Mouse (Mus musculus): ENCODE measurements around the gene Atp6v0d1. TPM values are rescaled to one million over a fixed set of nuclear protein-coding genes. Genes with fewer than 3 reads are reported as not detected.

The Atp6v0d1 gene
- polyA plus RNA-seq, 1 experiment from 2014 or later, result 50.2 TPM

DNA sequence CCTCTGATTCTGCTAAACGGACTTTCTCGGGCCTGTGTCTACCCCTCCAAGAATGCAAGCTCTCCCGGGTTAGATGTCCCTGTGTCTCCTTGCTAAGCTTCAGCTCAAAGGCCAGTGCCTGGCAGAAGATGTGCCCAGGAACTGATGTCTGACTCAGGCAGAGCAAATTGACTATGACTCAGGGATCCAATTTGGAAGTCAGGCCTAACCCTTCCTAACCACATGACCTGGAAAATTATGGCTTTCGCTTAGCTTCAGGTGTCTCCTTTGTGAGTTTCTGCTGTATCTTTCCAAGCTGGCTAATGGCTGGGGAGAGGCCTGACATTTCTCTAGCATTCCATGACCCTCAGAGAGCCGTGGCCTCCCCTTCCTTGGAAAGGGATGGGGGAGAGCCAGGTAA, 35.5 kb upstream of the Atp6v0d1 start:
- H3K27me3 ChIP-seq (ENCODE audit: insufficient read depth, low read length), result no peaks in the 10 kb centered on the region
- no peak overlapping the region for H3K4me3 ChIP-seq (ENCODE audit: low read depth, low read length)
- H3K9me3 ChIP-seq (ENCODE audit: low read length), result no peaks in the 10 kb centered on the region
- peaks cover 18% of the 10 kb centered on the region for H3K4me1 ChIP-seq (ENCODE audit: insufficient read depth)
- H3K36me3 ChIP-seq (replicated peaks; ENCODE audit: insufficient read depth, low read length), result no peaks in the 10 kb centered on the region
- TF ChIP-seq CTCF (IDR thresholded peaks at IDR 0.05; ENCODE audit: low read depth), result no peak
- TF ChIP-seq EP300 (IDR thresholded peaks at IDR 0.05; ENCODE audit: low read depth), result no peak
- WGBS (ENCODE audit: insufficient replicate concordance), result 70% methylated on average over 5 of the region's 5 CpGs
- H3K27ac ChIP-seq (ENCODE audit: low read depth), result no peak overlapping the region
- DNase-seq (no peak), ATAC-seq (no peak)
- H3K9ac ChIP-seq (replicated peaks), result no peak overlapping the region
- no peak overlapping the region for H3K4me2 ChIP-seq (ENCODE audit: low read depth, low read length)

DNA sequence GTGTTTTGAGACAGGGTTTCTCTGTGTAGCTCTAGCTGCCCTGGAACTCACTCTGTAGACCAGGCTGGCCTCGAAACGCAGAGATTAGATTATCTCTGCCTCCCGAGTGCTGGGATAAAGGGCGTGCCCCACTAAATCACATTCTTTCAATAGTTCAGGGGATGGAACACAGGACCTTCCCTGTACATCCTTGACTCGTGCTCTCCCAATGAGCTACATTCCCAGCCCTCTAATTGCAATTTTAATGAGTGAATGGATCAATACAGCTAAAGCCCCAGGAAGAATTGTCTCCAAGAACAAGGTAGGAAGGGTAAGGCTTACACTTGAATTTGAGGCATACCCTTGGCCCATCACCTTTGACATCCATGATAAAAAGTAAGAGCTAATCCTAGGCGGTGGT, 32.9 kb upstream of the Atp6v0d1 start:
- DNase-seq, result no peak
- Histone ChIP-seq H3K9me3 (ENCODE audit: low read length) (no peaks in the 10 kb centered on the region), H3K4me3 (ENCODE audit: low read depth, low read length) (no peak overlapping the region), H3K36me3 (replicated peaks; ENCODE audit: insufficient read depth, low read length) (no peaks in the 10 kb centered on the region), H3K4me2 (ENCODE audit: low read depth, low read length) (no peak overlapping the region), H3K27ac (ENCODE audit: low read depth) (no peak overlapping the region), H3K4me1 (ENCODE audit: insufficient read depth) (peaks cover 16% of the 10 kb centered on the region), H3K27me3 (ENCODE audit: insufficient read depth, low read length) (no peaks in the 10 kb centered on the region), H3K9ac (replicated peaks) (no peak overlapping the region)
- ATAC-seq, result no peak
- 58% methylated on average over 6 of the region's 6 CpGs for WGBS (ENCODE audit: insufficient replicate concordance)
- TF ChIP-seq CTCF (IDR thresholded peaks at IDR 0.05; ENCODE audit: low read depth), result no peak

DNA sequence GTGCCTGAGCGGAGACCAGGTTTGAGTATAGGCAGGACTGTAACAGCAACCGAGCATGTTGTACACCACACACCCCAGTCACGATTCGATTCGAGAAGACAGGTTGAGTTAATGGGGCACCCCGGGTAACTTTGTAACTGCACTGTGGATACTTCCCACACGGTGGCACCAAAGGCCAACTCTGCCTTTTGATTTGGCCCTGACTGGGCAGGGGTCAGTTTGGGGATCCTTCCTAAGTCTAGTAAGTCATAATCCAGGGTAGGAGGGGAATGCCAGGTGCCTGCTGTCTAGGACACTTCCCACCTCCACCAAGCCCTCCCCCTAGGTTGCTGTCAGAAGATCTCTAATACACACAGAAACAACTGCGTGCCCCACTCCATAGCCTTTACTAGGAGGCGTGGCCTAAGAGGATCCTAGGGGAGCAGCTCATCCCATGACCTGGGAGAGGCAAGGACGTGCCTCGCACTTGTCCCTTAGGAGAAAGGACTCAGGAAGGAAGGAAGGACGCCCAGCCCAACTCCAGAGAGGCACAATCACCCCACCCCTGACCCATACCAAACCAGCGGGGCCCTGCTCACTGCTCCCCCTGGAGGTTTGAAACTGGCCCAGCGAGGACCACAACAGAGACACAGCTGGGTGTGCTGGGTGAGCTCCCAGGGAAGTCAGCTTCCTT, 30.7 kb upstream of the Atp6v0d1 start:
- H3K4me3 ChIP-seq (ENCODE audit: low read depth, low read length), result peak overlapping the region; percentile 38
- peaks cover 16% of the 10 kb centered on the region for H3K4me1 ChIP-seq (ENCODE audit: insufficient read depth)
- peak overlapping the region; percentile 77 for H3K4me2 ChIP-seq (ENCODE audit: low read depth, low read length)
- H3K36me3 ChIP-seq (replicated peaks; ENCODE audit: insufficient read depth, low read length), result no peaks in the 10 kb centered on the region
- peak; percentile 79 for DNase-seq
- peak; percentile 85 for ATAC-seq
- 5% methylated on average over 14 of the region's 14 CpGs for WGBS (ENCODE audit: insufficient replicate concordance)
- H3K27me3 ChIP-seq (ENCODE audit: insufficient read depth, low read length), result no peaks in the 10 kb centered on the region
- no peaks in the 10 kb centered on the region for H3K9me3 ChIP-seq (ENCODE audit: low read length)
- no peak overlapping the region for H3K27ac ChIP-seq (ENCODE audit: low read depth)
- no peak overlapping the region; the same call in 1 of the 2 replicates for H3K9ac ChIP-seq (replicated peaks)
- TF ChIP-seq CTCF (IDR thresholded peaks at IDR 0.05; ENCODE audit: low read depth) (peak; percentile 87), EP300 (IDR thresholded peaks at IDR 0.05; ENCODE audit: low read depth) (no peak)

DNA sequence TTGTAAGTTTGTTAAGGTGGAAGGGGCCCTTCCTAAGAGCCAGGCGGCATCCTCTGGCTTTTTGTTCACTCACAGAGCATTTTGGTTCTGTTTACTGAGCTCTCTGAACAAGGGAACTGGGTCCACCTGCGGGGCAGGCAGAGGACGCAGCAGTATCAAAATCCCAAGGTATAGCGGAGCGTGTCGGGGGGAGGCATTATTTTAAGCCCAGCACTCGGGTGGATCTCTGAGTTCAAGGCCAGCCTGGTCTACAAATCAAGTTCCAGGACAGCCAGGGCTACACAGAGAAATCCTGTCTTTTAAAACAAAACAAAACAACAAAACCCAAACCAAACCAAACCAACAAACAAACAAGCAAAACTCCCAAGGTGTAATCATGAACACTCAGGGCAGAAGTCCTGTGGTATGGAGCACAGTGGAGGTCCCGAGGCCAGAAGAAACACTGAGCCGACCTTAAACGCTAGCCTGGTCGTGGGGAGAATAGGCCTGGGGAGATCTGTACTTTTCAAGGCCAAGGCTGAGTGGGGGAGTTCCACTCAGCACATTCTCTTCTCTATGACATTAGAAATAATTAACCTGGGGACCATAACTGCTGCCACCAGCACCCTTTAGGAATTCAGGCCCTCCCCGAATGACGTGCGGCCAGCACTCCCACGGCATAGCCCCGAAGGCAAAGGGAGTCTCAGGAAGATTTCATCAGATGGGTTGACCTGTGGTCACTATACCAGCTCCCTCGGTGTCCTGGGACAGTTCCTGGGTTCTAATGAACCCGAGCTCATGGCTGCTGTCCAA, 28.8 kb upstream of the Atp6v0d1 start:
- H3K36me3 ChIP-seq (replicated peaks; ENCODE audit: insufficient read depth, low read length), result no peaks in the 10 kb centered on the region
- H3K4me2 ChIP-seq (ENCODE audit: low read depth, low read length), result no peak overlapping the region
- no peak overlapping the region for H3K4me3 ChIP-seq (ENCODE audit: low read depth, low read length)
- no peak overlapping the region for H3K27ac ChIP-seq (ENCODE audit: low read depth)
- H3K4me1 ChIP-seq (ENCODE audit: insufficient read depth), result peaks cover 16% of the 10 kb centered on the region
- ATAC-seq (peak; percentile 45; the same call in 1 of the 2 replicates), DNase-seq (peak; percentile 30)
- H3K9me3 ChIP-seq (ENCODE audit: low read length), result no peaks in the 10 kb centered on the region
- 58% methylated on average over 18 of the region's 18 CpGs for WGBS (ENCODE audit: insufficient replicate concordance)
- no peaks in the 10 kb centered on the region for H3K27me3 ChIP-seq (ENCODE audit: insufficient read depth, low read length)
- no peak overlapping the region for H3K9ac ChIP-seq (replicated peaks)
- TF ChIP-seq CTCF (IDR thresholded peaks at IDR 0.05; ENCODE audit: low read depth), result no peak
- no peak for TF ChIP-seq EP300 (IDR thresholded peaks at IDR 0.05; ENCODE audit: low read depth)

GRCm38 (mm10) chr8:105593859-105594258, 28.0 kb upstream of the Atp6v0d1 start:
- H3K4me3 ChIP-seq (ENCODE audit: low read depth, low read length), result no peak overlapping the region
- no peak for TF ChIP-seq EP300 (IDR thresholded peaks at IDR 0.05; ENCODE audit: low read depth)
- TF ChIP-seq CTCF (IDR thresholded peaks at IDR 0.05; ENCODE audit: low read depth), result no peak
- H3K9ac ChIP-seq (replicated peaks), result no peak overlapping the region
- 39% methylated on average over 15 of the region's 15 CpGs for WGBS (ENCODE audit: insufficient replicate concordance)
- peaks cover 16% of the 10 kb centered on the region for H3K4me1 ChIP-seq (ENCODE audit: insufficient read depth)
- ATAC-seq, result no peak
- no peak overlapping the region for H3K27ac ChIP-seq (ENCODE audit: low read depth)
- H3K4me2 ChIP-seq (ENCODE audit: low read depth, low read length), result no peak overlapping the region
- H3K27me3 ChIP-seq (ENCODE audit: insufficient read depth, low read length), result no peaks in the 10 kb centered on the region
- no peaks in the 10 kb centered on the region for H3K36me3 ChIP-seq (replicated peaks; ENCODE audit: insufficient read depth, low read length)
- H3K9me3 ChIP-seq (ENCODE audit: low read length), result no peaks in the 10 kb centered on the region
- DNase-seq, result no peak

DNA sequence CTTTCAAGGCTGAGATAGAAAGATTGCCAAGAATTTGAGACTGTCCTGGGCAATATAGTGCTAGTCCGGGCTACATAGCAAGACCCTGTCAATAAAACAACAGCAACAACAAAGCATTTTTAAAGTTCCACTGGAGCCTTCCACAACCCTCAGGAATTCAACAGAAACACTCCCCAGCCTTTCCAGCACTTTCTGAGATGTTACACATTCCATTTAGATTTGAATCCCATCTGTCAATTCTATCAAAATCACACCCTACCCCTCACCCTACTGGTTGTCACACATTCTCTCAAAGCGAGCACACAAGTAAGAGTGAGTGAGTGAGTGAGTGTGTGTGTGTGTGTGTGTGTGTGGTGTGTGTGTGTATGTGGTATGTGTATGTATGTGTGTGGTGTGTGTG, 26.6 kb upstream of the Atp6v0d1 start:
- H3K4me2 ChIP-seq (ENCODE audit: low read depth, low read length), result no peak overlapping the region
- H3K4me1 ChIP-seq (ENCODE audit: insufficient read depth), result peaks cover 16% of the 10 kb centered on the region
- H3K27me3 ChIP-seq (ENCODE audit: insufficient read depth, low read length), result no peaks in the 10 kb centered on the region
- no peak for TF ChIP-seq CTCF (IDR thresholded peaks at IDR 0.05; ENCODE audit: low read depth)
- no peak for TF ChIP-seq EP300 (IDR thresholded peaks at IDR 0.05; ENCODE audit: low read depth)
- DNase-seq (no peak), ATAC-seq (no peak)
- no peaks in the 10 kb centered on the region for H3K36me3 ChIP-seq (replicated peaks; ENCODE audit: insufficient read depth, low read length)
- no peak overlapping the region for H3K27ac ChIP-seq (ENCODE audit: low read depth)
- H3K9ac ChIP-seq (replicated peaks), result no peak overlapping the region
- no peaks in the 10 kb centered on the region for H3K9me3 ChIP-seq (ENCODE audit: low read length)
- no peak overlapping the region for H3K4me3 ChIP-seq (ENCODE audit: low read depth, low read length)
- WGBS (ENCODE audit: insufficient replicate concordance), result 74% methylated on average over 2 of the region's 2 CpGs
